Comparison of ENCODE assay signal across 8 mouse cellular contexts in genomic region chr6:82091773-82092172, GRCm38 (mm10). TPM values are rescaled to one million over a fixed set of nuclear protein-coding genes. Genes with fewer than 3 reads are reported as not detected.
A peak's percentile ranks its signal among the peaks of the same experiment; 100 is the strongest.
DNase-seq lines count a peak whose midpoint lies in the region; ATAC-seq and TF ChIP-seq lines count a peak whose summit lies in the region.

No protein-coding gene starts in this region.

- no peak overlapping the region for H3K4me3 ChIP-seq in intestine, embryonic 14.5 days (ENCODE audit: low read depth, low read length)
- no peak overlapping the region for H3K4me3 ChIP-seq in intestine, postnatal 0 days (ENCODE audit: low read depth, low read length)
- H3K4me3 ChIP-seq in forebrain, embryonic 14.5 days (ENCODE audit: low read depth, low read length), result peak overlapping the region; percentile 30
- no peak overlapping the region for H3K4me3 ChIP-seq in limb, embryonic 14.5 days (replicated peaks; ENCODE audit: low read length)
- H3K4me3 ChIP-seq in stomach, embryonic 16.5 days (replicated peaks; ENCODE audit: low read length), result no peak overlapping the region

- whole genome bisulfite sequencing in intestine, embryonic 14.5 days, result 20% methylated on average over 28 of the region's 28 CpGs
- WGBS in intestine, postnatal 0 days, result 34% methylated on average over 28 of the region's 28 CpGs
- WGBS in forebrain, embryonic 14.5 days, result 2% methylated on average over 28 of the region's 28 CpGs
- WGBS in limb, embryonic 14.5 days, result 17% methylated on average over 28 of the region's 28 CpGs
- WGBS in stomach, embryonic 16.5 days, result 23% methylated on average over 28 of the region's 28 CpGs

- no peaks in the 10 kb centered on the region for H3K27me3 ChIP-seq in intestine, embryonic 14.5 days (replicated peaks; ENCODE audit: control insufficient read depth, insufficient read depth, low read length)
- no peaks in the 10 kb centered on the region for H3K27me3 ChIP-seq in intestine, postnatal 0 days (replicated peaks; ENCODE audit: control insufficient read depth, insufficient read depth, low read length)
- 0 out of 2 replicates have a peak, but pooled peaks cover 3% of the 10 kb centered on the region for H3K27me3 ChIP-seq in forebrain, embryonic 14.5 days (replicated peaks; ENCODE audit: control insufficient read depth, insufficient read depth, low read length)
- no peaks in the 10 kb centered on the region for H3K27me3 ChIP-seq in limb, embryonic 14.5 days (ENCODE audit: control insufficient read depth, insufficient read depth, low read length)
- no peaks in the 10 kb centered on the region for H3K27me3 ChIP-seq in stomach, embryonic 16.5 days (ENCODE audit: control insufficient read depth, insufficient read depth, low read length)

- TF ChIP-seq CTCF in intestine, postnatal 0 days (IDR thresholded peaks at IDR 0.05; ENCODE audit: low read depth), result no peak

- ATAC-seq in intestine, embryonic 14.5 days (replicated peaks; ENCODE audit: low FRiP score, low TSS enrichment, low read depth), result no peak
- ATAC-seq in intestine, postnatal 0 days, result no peak
- ATAC-seq in forebrain, embryonic 14.5 days, result peak; percentile 32; the same call in 1 of the 2 replicates
- no peak for ATAC-seq in limb, embryonic 14.5 days (ENCODE audit: low FRiP score, low read depth)
- ATAC-seq in stomach, embryonic 16.5 days (ENCODE audit: insufficient read depth, low FRiP score), result no peak

- no peak overlapping the region for H3K27ac ChIP-seq in intestine, embryonic 14.5 days (ENCODE audit: low read depth)
- no peak overlapping the region for H3K27ac ChIP-seq in intestine, postnatal 0 days (ENCODE audit: low read depth, low read length)
- H3K27ac ChIP-seq in forebrain, embryonic 14.5 days (ENCODE audit: low read depth, low read length), result no peak overlapping the region
- no peak overlapping the region for H3K27ac ChIP-seq in limb, embryonic 14.5 days (replicated peaks; ENCODE audit: low read depth, low read length)
- H3K27ac ChIP-seq in stomach, embryonic 16.5 days (ENCODE audit: low read length), result no peak overlapping the region

- H3K4me1 ChIP-seq in intestine, embryonic 14.5 days (replicated peaks; ENCODE audit: control insufficient read depth, insufficient read depth, low read length), result no peaks in the 10 kb centered on the region
- no peaks in the 10 kb centered on the region for H3K4me1 ChIP-seq in intestine, postnatal 0 days (replicated peaks; ENCODE audit: control insufficient read depth, insufficient read depth, low read length)
- no peaks in the 10 kb centered on the region for H3K4me1 ChIP-seq in forebrain, embryonic 14.5 days (ENCODE audit: control insufficient read depth, insufficient read depth, low read length)
- no peaks in the 10 kb centered on the region for H3K4me1 ChIP-seq in limb, embryonic 14.5 days (ENCODE audit: control insufficient read depth, insufficient read depth, low read length)
- no peaks in the 10 kb centered on the region for H3K4me1 ChIP-seq in stomach, embryonic 16.5 days (ENCODE audit: control insufficient read depth, insufficient read depth, low read length)

- no peak for TF ChIP-seq POLR2A in limb, embryonic 14.5 days (IDR thresholded peaks at IDR 0.05; ENCODE audit: borderline replicate concordance, extremely low read depth, insufficient read depth, insufficient read length)

- H3K36me3 ChIP-seq in intestine, embryonic 14.5 days (ENCODE audit: control insufficient read depth, insufficient read depth, low read length), result peaks cover 12% of the 10 kb centered on the region; the same call in 1 of the 2 replicates
- peaks cover 9% of the 10 kb centered on the region; the same call in 1 of the 2 replicates for H3K36me3 ChIP-seq in intestine, postnatal 0 days (ENCODE audit: control insufficient read depth, insufficient read depth)
- H3K36me3 ChIP-seq in forebrain, embryonic 14.5 days (ENCODE audit: control insufficient read depth, insufficient read depth, low read length), result no peaks in the 10 kb centered on the region
- peaks cover 9% of the 10 kb centered on the region for H3K36me3 ChIP-seq in limb, embryonic 14.5 days (ENCODE audit: control insufficient read depth, insufficient read depth, low read length)
- no peaks in the 10 kb centered on the region for H3K36me3 ChIP-seq in stomach, embryonic 16.5 days (ENCODE audit: control insufficient read depth, insufficient read depth, low read length)

- peak; percentile 57 for DNase-seq in intestine, embryonic 14.5 days (ENCODE audit: low spot score)
- DNase-seq in adrenal gland, adult 2 months, result peak; percentile 53
- DNase-seq in forebrain, embryonic 14.5 days (ENCODE audit: low spot score), result peak; percentile 20
- no peak for DNase-seq in limb, embryonic 14.5 days (ENCODE audit: low spot score)
- no peak for DNase-seq in c-Kit-positive CD71-positive TER-119-positive erythroid progenitor cells, embryonic 14.5 days (ENCODE audit: low spot score)
- DNase-seq in ovary, postnatal 10 days (ENCODE audit: low spot score), result no peak

- no peaks in the 10 kb centered on the region for H3K9me3 ChIP-seq in intestine, embryonic 14.5 days (ENCODE audit: control insufficient read depth, low read length)
- H3K9me3 ChIP-seq in intestine, postnatal 0 days (ENCODE audit: control insufficient read depth), result no peaks in the 10 kb centered on the region
- H3K9me3 ChIP-seq in forebrain, embryonic 14.5 days (replicated peaks; ENCODE audit: control insufficient read depth, low read length), result no peaks in the 10 kb centered on the region
- H3K9me3 ChIP-seq in limb, embryonic 14.5 days (ENCODE audit: control insufficient read depth, low read length), result no peaks in the 10 kb centered on the region
- 0 out of 2 replicates have a peak, but pooled peaks cover under 1% of the 10 kb centered on the region for H3K9me3 ChIP-seq in stomach, embryonic 16.5 days (replicated peaks; ENCODE audit: control insufficient read depth, low read length)

- H3K4me2 ChIP-seq in intestine, embryonic 14.5 days (ENCODE audit: low read length), result peak overlapping the region; percentile 42
- H3K4me2 ChIP-seq in intestine, postnatal 0 days (replicated peaks; ENCODE audit: low read depth), result no peak overlapping the region
- H3K4me2 ChIP-seq in forebrain, embryonic 14.5 days (ENCODE audit: low read length), result peak overlapping the region; percentile 61
- no peak overlapping the region for H3K4me2 ChIP-seq in limb, embryonic 14.5 days (replicated peaks; ENCODE audit: low read depth, low read length, severe bottlenecking)
- peak overlapping the region; percentile 32; the same call in 1 of the 2 replicates for H3K4me2 ChIP-seq in stomach, embryonic 16.5 days (ENCODE audit: low read depth, low read length)

- no peak overlapping the region for H3K9ac ChIP-seq in intestine, embryonic 14.5 days (ENCODE audit: low read length)
- no peak overlapping the region for H3K9ac ChIP-seq in intestine, postnatal 0 days (ENCODE audit: low read depth, low read length)
- H3K9ac ChIP-seq in forebrain, embryonic 14.5 days (ENCODE audit: low read length), result peak overlapping the region; percentile 51
- H3K9ac ChIP-seq in limb, embryonic 14.5 days (ENCODE audit: low read depth, low read length, severe bottlenecking), result peak overlapping the region; percentile 21; the same call in 1 of the 2 replicates
- H3K9ac ChIP-seq in stomach, embryonic 16.5 days (ENCODE audit: low read length), result no peak overlapping the region

RNA-seq across cellular contexts. Expression of gene Eva1a, which starts 50.9 kb away (rescaled TPM):
- polyA plus RNA-seq in intestine, embryonic 14.5 days (2014; fragmentation: Nextera tagmentation; extraction: Ambion mirVana), result 22.3 and 22.4 TPM in 2 replicates
- 18.7 and 20.8 TPM in 2 replicates for polyA plus RNA-seq in intestine, postnatal 0 days (2015; fragmentation: Nextera tagmentation; extraction: Ambion mirVana)
- 1 to 10 TPM; 2.2 to 3.4 TPM for total RNA-seq in adrenal gland, adult 2 months (2021)
- 1.1 TPM in 2 replicates for polyA plus RNA-seq in adrenal gland, adult 2 months (2012; rRNA removed)
- polyA plus RNA-seq in forebrain, embryonic 14.5 days (2014; fragmentation: Nextera tagmentation; extraction: Ambion mirVana), result 1.1 TPM in 2 replicates
- 15.7 and 20.1 TPM in 2 replicates for polyA plus RNA-seq in limb, embryonic 14.5 days (2012; rRNA removed)
- 23.4 and 30.2 TPM in 2 replicates for polyA plus RNA-seq in limb, embryonic 14.5 days (2014; fragmentation: Nextera tagmentation; extraction: Ambion mirVana)
- 16.1 and 17.6 TPM in 2 replicates for polyA plus RNA-seq in stomach, embryonic 16.5 days (2015; fragmentation: Nextera tagmentation; extraction: Ambion mirVana)

Comparison
In these comparisons a context has a peak if more than half of its experiments do, and no peak if none do; other contexts are left out.
1. H3K4me2 ChIP-seq: peak in intestine, embryonic 14.5 days (single experiment), forebrain, embryonic 14.5 days (single experiment) and stomach, embryonic 16.5 days (single experiment); none in intestine, postnatal 0 days (single experiment) and limb, embryonic 14.5 days (single experiment).
2. DNase-seq: peak in intestine, embryonic 14.5 days (single experiment), adrenal gland, adult 2 months (single experiment) and forebrain, embryonic 14.5 days (single experiment); none in limb, embryonic 14.5 days (single experiment), c-Kit-positive CD71-positive TER-119-positive erythroid progenitor cells, embryonic 14.5 days (single experiment) and ovary, postnatal 10 days (single experiment).
3. H3K9ac ChIP-seq: peak in forebrain, embryonic 14.5 days (single experiment) and limb, embryonic 14.5 days (single experiment); none in intestine, embryonic 14.5 days (single experiment), intestine, postnatal 0 days (single experiment) and stomach, embryonic 16.5 days (single experiment).